Mouse (Mus musculus): ENCODE data around the gene Gpc3.

DNA sequence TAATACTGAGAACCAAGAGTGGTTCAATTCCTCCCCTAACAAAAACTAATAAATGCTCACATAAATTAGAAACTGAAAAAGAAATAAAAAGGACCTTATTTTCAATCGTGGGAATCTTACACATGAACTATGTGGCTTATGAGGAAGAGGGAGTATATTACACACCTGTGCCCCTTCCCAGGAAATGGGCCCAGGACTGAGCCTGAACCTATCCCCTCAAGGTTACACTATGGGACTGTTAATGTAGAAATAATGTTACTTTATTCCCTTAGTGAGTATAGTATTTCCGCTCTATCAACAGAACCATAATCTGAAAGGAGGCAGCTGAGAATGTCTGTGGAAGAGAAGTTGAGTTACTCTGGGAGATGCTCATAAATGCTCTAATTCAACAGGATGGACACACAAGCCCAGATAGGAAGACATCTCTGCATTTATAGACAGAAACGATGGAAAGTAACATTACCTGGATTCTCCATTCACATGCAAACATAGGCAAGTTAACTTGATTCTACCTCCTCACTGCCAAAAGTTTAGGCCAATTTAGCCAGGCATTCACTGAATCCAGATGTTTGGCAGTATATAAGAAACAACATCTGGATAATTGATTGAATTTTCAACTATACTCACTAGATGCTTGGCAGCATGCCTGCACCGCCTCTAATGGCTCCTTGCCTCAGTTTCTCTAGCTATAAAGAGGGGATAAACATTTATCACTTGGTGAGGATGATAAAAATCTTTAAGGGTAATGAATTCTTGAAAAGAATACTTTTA, 251.3 kb downstream of the Gpc3 start:
- TF ChIP-seq POLR2A (IDR thresholded peaks at IDR 0.05; ENCODE audit: borderline replicate concordance, extremely low read depth, low read depth, low read length): no peak
- TF ChIP-seq CTCF (IDR thresholded peaks at IDR 0.05; ENCODE audit: insufficient read depth, low read length): no peak
